Mouse (Mus musculus): ENCODE results near the gene Slc6a6.

DNA sequence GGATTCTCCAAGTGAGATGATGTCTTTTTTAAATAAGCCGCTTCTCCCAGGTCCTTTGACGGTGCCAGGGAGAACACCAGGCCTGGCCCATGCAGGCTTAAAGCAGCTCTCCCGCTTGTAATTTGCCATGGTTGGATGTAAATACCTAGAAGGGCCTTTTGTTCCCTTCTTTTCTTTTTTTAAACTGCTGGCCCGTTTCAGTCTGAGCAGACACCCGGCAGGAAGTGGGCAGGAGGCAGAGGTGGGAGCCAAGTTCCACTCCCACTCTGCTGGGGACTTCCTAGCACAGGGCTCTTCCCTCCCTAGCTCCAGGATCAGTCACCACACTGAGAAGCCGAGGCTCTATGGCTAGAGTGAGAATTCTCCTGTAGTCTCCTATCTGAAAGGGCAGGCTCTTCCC, 70.2 kb downstream of the Slc6a6 start:
- TF ChIP-seq CTCF (IDR thresholded peaks at IDR 0.05; ENCODE audit: low read depth) (no peak), EP300 (IDR thresholded peaks at IDR 0.05; ENCODE audit: low read depth) (no peak)
